ENCODE assay signal across 23 mouse cellular contexts in the genomic region with DNA sequence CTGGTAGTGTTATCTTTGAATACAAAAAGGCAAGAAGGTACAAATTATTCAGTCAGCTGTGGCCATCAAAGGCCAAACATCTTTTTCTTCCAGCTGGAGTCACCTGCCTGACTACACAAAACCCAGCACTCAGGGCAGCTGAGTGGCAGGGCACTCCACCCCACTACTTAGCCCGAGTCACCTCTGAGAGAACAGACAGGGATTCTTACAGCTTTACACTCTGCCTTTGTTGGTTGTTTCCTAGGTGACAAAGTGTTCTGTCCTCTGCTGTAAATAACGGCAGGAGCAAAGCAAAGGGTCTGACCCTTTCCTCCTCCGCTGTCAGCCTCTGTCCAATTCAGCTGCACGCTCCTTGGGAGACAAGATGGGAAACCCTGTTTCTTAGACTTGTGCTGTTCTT. TPM values are rescaled to one million over a fixed set of nuclear protein-coding genes. Genes with fewer than 3 reads are reported as not detected.
DNase-seq lines count a peak whose midpoint lies in the region; ATAC-seq and TF ChIP-seq lines count a peak whose summit lies in the region.
"Had no signal": no experiment of that assay in that cellular context is flagged by ENCODE, and none has a peak within 500 bp of the region (broad histone marks: within the 10 kb centered on the region; RNA-seq: fewer than 3 reads in every experiment).

No protein-coding gene starts in this region.

- no peaks in the 10 kb centered on the region for H3K4me1 ChIP-seq in hindbrain, embryonic 11.5 days (replicated peaks; ENCODE audit: control insufficient read depth, insufficient read depth, low read length)
- no peaks in the 10 kb centered on the region for H3K4me1 ChIP-seq in hindbrain, postnatal 0 days (ENCODE audit: insufficient read depth, low read length)
- H3K4me1 ChIP-seq in ES-Bruce4 (ENCODE audit: control insufficient read depth, insufficient read depth, low read length) = no peaks in the 10 kb centered on the region
- no peaks in the 10 kb centered on the region for H3K4me1 ChIP-seq in neural tube, embryonic 11.5 days (ENCODE audit: control insufficient read depth, insufficient read depth, low read length)
- H3K4me1 ChIP-seq: limb, embryonic 10.5 days had no signal

- WGBS in hindbrain, embryonic 11.5 days = 22% methylated on average over 4 of the region's 4 CpGs
- 30% methylated on average over 4 of the region's 4 CpGs for WGBS in hindbrain, postnatal 0 days
- 13% methylated on average over 4 of the region's 4 CpGs for WGBS in neural tube, embryonic 11.5 days

- H3K27ac ChIP-seq in hindbrain, embryonic 11.5 days (ENCODE audit: low read depth, low read length) = no peak overlapping the region
- no peak overlapping the region for H3K27ac ChIP-seq in hindbrain, postnatal 0 days
- H3K27ac ChIP-seq in ES-Bruce4 (ENCODE audit: insufficient read depth, low read length) = no peak overlapping the region
- no peak overlapping the region for H3K27ac ChIP-seq in neural tube, embryonic 11.5 days (ENCODE audit: low read depth, low read length)
- H3K27ac ChIP-seq: gastrocnemius, adult 2 months; hindbrain, embryonic 14.5 days; layer of hippocampus, adult 2 months; limb, embryonic 10.5 days; macrophage had no signal

- H3K27me3 ChIP-seq in hindbrain, embryonic 11.5 days (ENCODE audit: control insufficient read depth, insufficient read depth, low read length) = no peaks in the 10 kb centered on the region
- H3K27me3 ChIP-seq in hindbrain, postnatal 0 days (ENCODE audit: insufficient read depth, low read length) = no peaks in the 10 kb centered on the region
- H3K27me3 ChIP-seq in ES-Bruce4 (ENCODE audit: control insufficient read depth, insufficient read depth, low read length, poor library complexity, severe bottlenecking) = no peaks in the 10 kb centered on the region
- H3K27me3 ChIP-seq in neural tube, embryonic 11.5 days (ENCODE audit: control insufficient read depth, insufficient read depth, low read length) = no peaks in the 10 kb centered on the region

- TF ChIP-seq POLR2A in ES-Bruce4 (IDR thresholded peaks at IDR 0.05; ENCODE audit: insufficient read depth, low read length) = no peak

- H3K9me3 ChIP-seq in hindbrain, embryonic 11.5 days (ENCODE audit: control insufficient read depth, low read length) = no peaks in the 10 kb centered on the region
- H3K9me3 ChIP-seq in hindbrain, postnatal 0 days (ENCODE audit: low read length) = no peaks in the 10 kb centered on the region
- no peaks in the 10 kb centered on the region for H3K9me3 ChIP-seq in ES-Bruce4 (replicated peaks; ENCODE audit: control insufficient read depth, insufficient read depth, low read length, poor library complexity, severe bottlenecking)
- H3K9me3 ChIP-seq in neural tube, embryonic 11.5 days (ENCODE audit: control insufficient read depth, low read length) = no peaks in the 10 kb centered on the region
- H3K9me3 ChIP-seq: limb, embryonic 10.5 days had no signal

- no peak for TF ChIP-seq CTCF in hindbrain, postnatal 0 days (IDR thresholded peaks at IDR 0.05; ENCODE audit: low read depth)
- TF ChIP-seq CTCF in ES-Bruce4 (IDR thresholded peaks at IDR 0.05; ENCODE audit: low read depth, low read length) = no peak

- 0 out of 2 replicates have a peak, but pooled peaks have one; percentile 40 for TF ChIP-seq EP300 in ES-Bruce4 (IDR thresholded peaks at IDR 0.05; ENCODE audit: insufficient read depth, low read depth, low read length)

- no peak overlapping the region for H3K4me3 ChIP-seq in hindbrain, embryonic 11.5 days (ENCODE audit: low read depth, low read length)
- no peak overlapping the region for H3K4me3 ChIP-seq in hindbrain, postnatal 0 days (ENCODE audit: low read length)
- H3K4me3 ChIP-seq in ES-Bruce4 (ENCODE audit: low read depth, low read length) = no peak overlapping the region
- no peak overlapping the region for H3K4me3 ChIP-seq in neural tube, embryonic 11.5 days (ENCODE audit: low read depth, low read length)
- H3K4me3 ChIP-seq: gastrocnemius, adult 2 months; layer of hippocampus, adult 2 months; limb, embryonic 10.5 days had no signal

- no peak overlapping the region for H3K9ac ChIP-seq in hindbrain, embryonic 11.5 days (ENCODE audit: low read depth, low read length)
- H3K9ac ChIP-seq in hindbrain, postnatal 0 days (replicated peaks; ENCODE audit: low read length) = no peak overlapping the region
- no peak overlapping the region for H3K9ac ChIP-seq in ES-Bruce4 (ENCODE audit: low read depth, poor library complexity, severe bottlenecking)
- H3K9ac ChIP-seq in neural tube, embryonic 11.5 days (ENCODE audit: low read length) = no peak overlapping the region
- H3K9ac ChIP-seq: hindbrain, embryonic 14.5 days had no signal

- ATAC-seq in hindbrain, embryonic 11.5 days (ENCODE audit: low FRiP score) = peak; percentile 30; the same call in 1 of the 2 replicates
- no peak for ATAC-seq in hindbrain, postnatal 0 days
- ATAC-seq in neural tube, embryonic 11.5 days (ENCODE audit: insufficient read depth, low FRiP score, low TSS enrichment) = peak; percentile 45
- ATAC-seq: CD4-positive, CD25-positive, alpha-beta regulatory T cell, adult 4 months; intestine, postnatal 0 days had no signal

- H3K4me2 ChIP-seq in hindbrain, embryonic 11.5 days (replicated peaks; ENCODE audit: low read depth, low read length) = no peak overlapping the region
- no peak overlapping the region for H3K4me2 ChIP-seq in hindbrain, postnatal 0 days (ENCODE audit: low read depth, low read length)
- no peak overlapping the region for H3K4me2 ChIP-seq in neural tube, embryonic 11.5 days (ENCODE audit: low read depth)
- H3K4me2 ChIP-seq: hindbrain, embryonic 14.5 days; liver, embryonic 11.5 days had no signal

- DNase-seq in embryo, embryonic 10 days (ENCODE audit: low spot score) = peak; percentile 64
- DNase-seq in embryo, embryonic 9.5 days (ENCODE audit: extremely low spot score) = no peak
- DNase-seq in hindbrain, embryonic 11.5 days (ENCODE audit: low spot score) = peak; percentile 17
- DNase-seq in hindbrain, postnatal 0 days (ENCODE audit: low spot score) = no peak
- DNase-seq in neural tube, embryonic 11.5 days (ENCODE audit: low spot score) = peak; percentile 11
- DNase-seq in gastrocnemius, adult 8-10 months (ENCODE audit: low spot score in 2 of 2) = no peak
- no peak for DNase-seq in frontal cortex, postnatal 36 days (ENCODE audit: low spot score in 2 of 2)
- DNase-seq: adrenal gland, postnatal 10 days; cerebellum, adult 18-20 months; gastrocnemius, adult 2 months; heart, adult 11 months; heart, postnatal 14 days; lung, adult 2 months; right cerebral cortex, postnatal 25 days; thymus, postnatal 14 days had no signal

- no peaks in the 10 kb centered on the region for H3K36me3 ChIP-seq in hindbrain, embryonic 11.5 days (ENCODE audit: control insufficient read depth, insufficient read depth, low read length)
- H3K36me3 ChIP-seq in hindbrain, postnatal 0 days (ENCODE audit: insufficient read depth, low read length) = no peaks in the 10 kb centered on the region
- no peaks in the 10 kb centered on the region for H3K36me3 ChIP-seq in ES-Bruce4 (ENCODE audit: control insufficient read depth, insufficient read depth, low read length, poor library complexity, severe bottlenecking)
- H3K36me3 ChIP-seq in neural tube, embryonic 11.5 days (ENCODE audit: control insufficient read depth, insufficient read depth, low read length) = no peaks in the 10 kb centered on the region
- H3K36me3 ChIP-seq: limb, embryonic 10.5 days had no signal

RNA-seq across cellular contexts. Expression of a gene that starts 21.5 kb away (rescaled TPM):
- 25.0 and 26.1 TPM in 2 replicates for polyA plus RNA-seq in hindbrain, embryonic 11.5 days (2014; fragmentation: Nextera tagmentation; extraction: Ambion mirVana)
- 26.7 and 29.6 TPM in 2 replicates for total RNA-seq in hindbrain, postnatal 0 days (2014; rRNA removed)
- polyA plus RNA-seq in hindbrain, postnatal 0 days (2015; fragmentation: Nextera tagmentation; extraction: Ambion mirVana) = 12.5 and 13.9 TPM in 2 replicates
- polyA plus RNA-seq in ES-Bruce4 (2011; ENCODE audit: insufficient read depth, insufficient read length, low read depth, missing spikeins) = 47.7 and 48.4 TPM in 2 replicates
- 27.0 and 27.5 TPM in 2 replicates for polyA plus RNA-seq in neural tube, embryonic 11.5 days (2014; fragmentation: Nextera tagmentation; extraction: Ambion mirVana)
- 1 to 10 TPM; 7.4 to 8.9 (median 7.9) TPM for total RNA-seq in gastrocnemius, adult 8-10 months (2022)

Comparison
In these comparisons a context has a peak if more than half of its experiments do, and no peak if none do; other contexts are left out.
1. DNase-seq: peak in embryo, embryonic 10 days (single experiment), hindbrain, embryonic 11.5 days (single experiment) and neural tube, embryonic 11.5 days (single experiment); none in embryo, embryonic 9.5 days (single experiment), hindbrain, postnatal 0 days (single experiment), gastrocnemius, adult 8-10 months (0 of 2) and frontal cortex, postnatal 36 days (0 of 2).